Mouse (Mus musculus) inflammation-experienced regulatory T-cells, adult 6 months (primary cell): Measurements from ENCODE around the gene 1110051M20Rik. TPM values are rescaled to one million over a fixed set of nuclear protein-coding genes. Genes with fewer than 3 reads are reported as not detected.

ENCODE experiments used
- ATAC-seq: one replicate; pipeline ENCODE4 v1.8.0; 2017
- polyA plus RNA-seq, 3 experiments: library from polyadenylated mRNA; unstranded; fragments of 100-300 nt; shearing (Covaris generic); gene quantifications; one replicate each; pipeline ENCODE4 v1.2.1; 2017

Gene 1110051M20Rik
- polyA plus RNA-seq, 3 experiments from 2014 or later: 21.0 to 50.3 (median 48.7) TPM

DNA sequence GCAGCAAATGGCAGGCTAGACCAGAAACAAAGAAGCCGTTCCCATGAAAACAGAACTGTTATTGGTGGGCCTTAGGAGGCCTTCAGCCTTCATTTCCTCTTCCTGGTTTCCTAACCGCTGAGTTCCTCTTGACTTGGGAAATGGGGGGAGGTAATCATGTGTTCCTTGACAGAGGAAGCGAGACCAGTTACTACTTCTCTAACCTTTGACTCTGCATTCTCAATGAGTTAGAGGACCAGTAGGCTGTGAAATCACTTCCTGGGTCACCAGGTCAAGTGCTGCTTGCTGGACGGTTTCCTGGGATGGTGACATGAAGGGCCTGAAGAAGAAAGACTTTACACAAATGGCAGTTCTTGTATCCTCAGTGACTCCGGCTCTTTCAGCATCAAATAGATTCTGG lies 32.1 kb downstream of the 1110051M20Rik start:
- ATAC-seq: no peak

DNA sequence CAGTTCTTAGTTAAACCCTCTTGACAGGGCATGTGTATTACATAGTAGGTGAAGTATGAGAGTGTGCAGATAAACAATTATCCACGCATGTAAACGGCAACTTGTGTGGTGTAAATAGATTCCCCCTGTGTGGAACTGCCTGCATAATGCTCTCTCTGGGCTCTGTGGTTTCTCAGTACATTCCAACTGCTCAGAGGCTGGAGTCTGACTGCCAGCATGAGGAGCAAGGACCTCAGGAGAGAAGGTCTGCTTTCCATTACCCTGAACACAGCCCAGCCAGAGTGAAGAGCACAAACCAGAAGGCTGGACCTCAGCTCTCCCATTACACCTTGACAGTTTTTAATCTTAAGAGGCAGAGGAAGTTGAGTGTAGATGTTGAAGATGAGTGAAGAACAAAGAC lies 33.0 kb downstream of the 1110051M20Rik start:
- no peak for ATAC-seq

DNA sequence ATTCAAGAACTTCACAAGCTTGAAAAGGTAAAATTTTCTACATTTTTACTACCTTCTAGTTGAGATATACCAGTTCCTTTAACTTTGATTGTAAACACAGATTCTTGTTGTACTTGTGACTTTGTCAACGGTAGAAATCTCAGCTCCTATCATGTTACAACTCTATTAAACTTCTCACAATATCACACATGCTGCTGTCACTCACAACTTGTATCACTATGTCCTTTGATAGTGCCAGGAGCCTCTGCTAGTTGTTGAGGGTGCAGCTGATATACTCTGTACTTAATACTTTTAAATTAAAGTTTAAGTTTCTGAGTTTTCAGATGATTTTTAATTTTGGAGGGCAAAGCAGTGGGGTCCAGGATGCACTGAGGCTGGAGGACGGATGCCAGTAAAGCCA lies 36.5 kb downstream of the 1110051M20Rik start:
- no peak for ATAC-seq

DNA sequence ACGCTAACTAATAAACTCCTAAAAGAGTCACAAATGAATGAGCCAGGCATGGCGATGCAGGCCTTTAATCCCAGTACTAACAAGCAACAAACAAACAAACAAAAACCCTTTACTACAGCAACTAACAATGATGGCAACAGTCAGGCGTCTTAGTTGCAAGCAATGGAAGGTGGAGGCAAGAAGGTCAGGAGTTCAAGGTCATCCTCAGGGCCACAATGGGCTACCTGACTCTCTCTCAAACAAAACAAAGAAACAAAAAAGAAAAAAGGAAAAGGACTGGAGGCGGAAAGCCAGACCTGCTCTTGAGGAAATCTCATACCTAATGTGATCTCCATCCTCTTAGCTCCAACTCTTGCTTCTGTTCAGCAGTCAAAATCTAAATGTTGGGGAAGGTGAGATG lies 39.4 kb downstream of the 1110051M20Rik start:
- ATAC-seq: no peak

DNA sequence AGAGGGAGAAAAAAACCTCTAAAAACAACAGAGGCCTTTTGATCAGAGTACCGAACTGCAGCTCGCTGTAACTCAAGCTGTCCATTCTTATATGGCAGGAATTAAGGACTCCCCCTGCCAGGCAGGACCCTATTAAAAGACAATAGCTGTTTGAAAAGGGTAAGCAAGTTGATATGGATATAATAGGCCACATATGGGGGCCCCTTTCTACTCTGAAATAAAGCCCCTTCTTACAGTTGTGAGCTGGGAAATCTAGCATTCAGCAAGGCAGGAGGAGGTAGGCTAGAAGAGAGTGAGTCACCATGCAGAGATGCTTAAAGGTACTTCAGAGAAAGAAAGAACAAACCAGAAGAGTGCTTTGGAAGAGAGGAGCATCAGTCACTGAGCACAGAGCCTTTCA lies 44.8 kb downstream of the 1110051M20Rik start:
- ATAC-seq: no peak

DNA sequence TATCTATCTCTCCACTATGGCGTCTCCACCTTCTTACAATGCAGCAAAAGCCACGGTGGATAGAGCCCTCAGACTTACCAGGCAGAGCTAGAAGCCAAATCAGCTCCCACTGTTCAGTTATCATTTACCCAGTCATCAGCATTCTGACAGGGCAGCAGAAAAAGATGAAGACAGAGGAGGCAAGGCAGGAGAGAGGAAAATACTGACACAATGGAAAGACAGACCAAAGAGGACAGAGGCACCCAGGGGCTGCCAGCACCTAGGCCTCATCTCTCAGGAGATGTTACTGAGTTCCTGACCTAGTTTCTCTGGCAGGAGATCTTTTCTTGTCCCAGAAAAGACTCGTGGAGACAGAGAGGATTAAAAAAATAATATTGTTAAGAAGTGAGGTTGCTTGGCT lies 45.3 kb downstream of the 1110051M20Rik start:
- ATAC-seq: no peak

DNA sequence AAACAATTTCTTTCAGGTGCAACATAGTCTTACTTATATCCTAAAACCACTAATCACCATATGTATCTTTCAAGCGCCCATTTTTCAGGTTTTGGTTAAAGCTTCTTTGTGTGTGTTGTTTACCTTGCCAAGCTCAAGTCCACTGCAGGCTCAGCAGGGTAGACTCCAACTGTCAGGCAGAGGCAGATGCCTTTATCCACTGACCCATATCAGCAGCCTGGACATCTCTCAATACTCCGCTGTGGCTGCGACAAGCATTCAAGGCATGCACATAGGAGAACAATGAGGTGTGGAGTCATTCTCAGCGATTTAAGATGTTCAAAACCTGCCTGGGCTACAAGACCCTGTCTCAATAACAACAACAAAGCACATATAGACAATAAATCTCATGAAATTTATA lies 50.4 kb downstream of the 1110051M20Rik start:
- no peak for ATAC-seq

DNA sequence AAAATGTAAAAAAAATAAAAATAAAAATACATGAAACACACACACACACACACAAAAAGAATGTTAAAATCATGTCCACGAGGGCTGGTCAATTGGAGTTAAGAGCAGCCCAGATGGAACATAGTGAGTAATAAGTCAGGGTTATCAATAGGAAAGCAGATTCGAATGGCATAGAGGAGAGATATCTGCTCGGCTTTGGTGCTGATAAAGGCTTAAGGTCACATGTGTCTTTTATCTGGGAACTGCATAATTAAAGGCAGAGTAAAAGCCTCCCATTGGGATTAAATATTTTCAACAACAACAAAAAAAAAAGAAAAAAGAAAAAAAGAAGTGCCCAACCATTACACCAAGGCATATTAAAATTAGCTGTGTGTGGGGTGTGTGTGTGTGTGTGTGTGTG lies 55.8 kb downstream of the 1110051M20Rik start:
- no peak for ATAC-seq

DNA sequence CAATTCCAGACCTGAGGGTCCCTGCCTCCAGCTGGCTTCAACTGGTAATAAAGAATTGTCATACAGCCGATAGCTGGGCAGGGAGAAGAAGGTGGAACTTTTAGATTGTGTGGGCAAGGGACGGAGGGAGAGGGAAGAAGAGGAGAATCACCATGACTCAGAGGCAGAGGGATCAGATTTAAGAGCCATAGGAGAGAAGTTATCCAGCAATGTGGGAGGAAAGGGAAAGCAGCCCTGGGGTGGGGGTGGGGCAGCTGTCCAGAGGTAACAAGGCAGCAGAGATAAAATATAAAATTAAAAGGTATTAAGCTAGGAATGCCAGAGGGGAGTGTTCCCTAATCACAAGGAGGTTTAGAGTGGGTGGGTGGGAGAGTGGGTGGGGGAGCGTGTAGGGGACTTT lies 56.2 kb downstream of the 1110051M20Rik start:
- no peak for ATAC-seq

DNA sequence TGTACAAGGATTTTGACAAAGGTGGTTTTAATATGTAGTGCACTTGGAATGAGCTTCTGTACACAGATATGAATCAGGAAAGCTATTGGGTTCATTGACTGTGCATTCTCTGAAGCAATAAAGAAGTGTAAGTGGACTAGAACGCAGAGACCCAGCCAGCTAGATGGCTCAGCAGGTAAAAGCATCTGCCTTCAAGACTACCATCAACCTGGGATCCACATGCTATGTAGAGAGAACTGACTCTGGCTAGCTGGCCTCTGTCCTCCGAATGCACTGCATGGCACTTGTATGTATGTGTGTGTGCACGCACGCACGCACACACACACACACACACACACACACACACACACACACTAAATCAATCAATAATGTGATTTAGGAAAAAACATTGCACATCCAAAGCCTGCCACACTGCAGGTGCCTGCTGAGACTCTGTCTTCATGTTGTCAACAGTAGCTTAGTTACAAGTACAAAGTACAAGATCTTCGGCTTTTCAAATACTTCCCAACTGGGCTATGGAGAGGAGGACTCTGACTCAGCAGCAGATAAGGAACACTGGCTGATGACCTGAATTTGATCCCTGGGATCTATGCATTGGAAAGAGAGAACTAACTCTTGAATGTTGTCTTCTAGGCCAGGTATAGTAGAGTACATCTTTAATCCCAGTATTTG lies 57.1 kb downstream of the 1110051M20Rik start:
- no peak for ATAC-seq

DNA sequence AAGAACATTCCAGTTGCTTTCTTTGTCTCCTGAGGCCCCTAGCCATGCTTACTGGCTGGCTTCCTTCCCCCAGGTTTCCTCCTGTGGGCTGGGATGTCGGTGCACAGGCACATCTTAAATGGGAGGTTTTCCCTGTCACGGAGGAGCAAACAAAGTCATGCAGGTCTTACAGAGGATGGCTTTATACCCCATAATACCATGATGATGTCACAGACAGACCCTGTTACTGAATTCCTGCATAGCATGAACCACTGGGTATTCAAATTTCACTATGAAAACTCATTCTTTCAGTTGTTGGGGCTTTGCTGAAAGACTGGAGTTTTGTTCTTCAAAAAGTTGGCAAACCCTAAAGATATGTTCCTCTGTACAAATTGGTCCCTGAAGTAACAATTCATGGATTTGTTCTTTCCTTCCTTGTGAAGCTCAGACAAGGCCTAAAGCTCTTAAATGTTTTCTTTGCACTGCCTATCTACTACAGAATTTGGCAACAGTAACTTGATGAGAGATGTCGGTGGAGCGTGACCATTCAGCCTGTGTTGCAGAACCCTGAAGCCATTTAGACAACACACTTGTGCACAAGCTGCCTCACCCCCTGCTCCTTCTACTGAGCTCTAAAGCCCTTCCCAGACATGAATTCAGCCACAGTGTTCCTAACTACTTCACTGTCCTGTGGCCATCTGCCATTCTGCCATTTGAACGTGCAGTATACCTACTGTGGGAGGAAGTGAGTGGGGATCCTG lies 57.8 kb downstream of the 1110051M20Rik start:
- ATAC-seq: no peak

DNA sequence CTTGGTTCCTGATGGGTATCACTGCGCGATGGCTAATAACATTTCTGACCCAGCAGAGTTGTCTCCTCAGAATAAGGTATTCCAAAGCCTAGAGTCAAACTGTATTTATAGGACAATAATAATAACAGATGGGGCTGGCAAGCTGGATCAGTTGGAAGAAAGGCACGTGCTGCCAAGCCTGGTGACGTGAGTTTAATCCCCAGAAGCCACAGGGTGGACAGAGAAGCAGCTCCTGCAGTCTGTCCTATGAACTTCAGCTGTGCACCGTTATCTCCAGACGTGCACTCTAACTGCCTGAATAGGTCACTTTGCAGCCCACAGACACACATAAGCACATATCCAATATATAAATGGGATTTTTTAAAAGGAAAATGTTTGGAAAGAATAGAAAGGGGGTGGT lies 61.2 kb downstream of the 1110051M20Rik start:
- ATAC-seq: no peak

DNA sequence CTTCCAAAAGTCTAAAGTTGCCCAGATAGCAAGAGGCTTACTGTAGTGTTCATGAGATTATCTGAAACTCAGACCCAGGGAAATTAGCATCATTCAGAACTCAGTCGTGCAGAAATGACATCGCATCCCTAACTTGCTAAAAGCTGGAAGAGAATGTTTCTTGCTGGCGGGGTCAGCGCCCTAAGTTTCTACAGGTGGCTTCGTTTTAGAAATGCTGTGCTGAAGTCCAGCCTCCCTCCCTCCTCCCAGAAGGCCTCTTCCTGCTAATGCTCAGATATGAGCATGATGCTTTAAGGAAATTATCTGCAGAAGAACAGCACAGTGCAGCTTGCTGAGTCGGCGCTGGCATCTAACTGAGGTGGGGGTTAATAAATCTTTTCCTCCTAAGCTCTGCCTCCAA lies 67.5 kb downstream of the 1110051M20Rik start:
- ATAC-seq: no peak

DNA sequence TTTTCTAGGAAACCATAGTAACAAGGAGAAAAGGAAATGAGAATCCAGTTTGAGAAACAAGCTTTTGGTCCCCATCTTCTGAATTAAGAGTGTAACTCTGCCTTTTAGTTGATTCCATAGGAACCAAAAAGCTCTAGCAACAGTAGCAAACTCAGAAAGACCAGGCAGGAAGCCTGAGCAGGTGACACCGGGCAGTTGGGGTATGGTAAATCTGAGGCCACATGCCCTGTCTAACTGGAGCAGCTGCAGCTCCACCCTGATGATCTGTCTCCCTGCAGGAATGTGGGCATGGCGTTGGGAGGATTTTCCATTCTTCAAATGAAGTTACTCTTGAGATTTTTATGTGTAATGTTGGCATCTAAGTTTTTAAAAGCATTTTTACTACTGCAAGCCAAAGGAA lies 74.2 kb downstream of the 1110051M20Rik start:
- ATAC-seq: no peak

DNA sequence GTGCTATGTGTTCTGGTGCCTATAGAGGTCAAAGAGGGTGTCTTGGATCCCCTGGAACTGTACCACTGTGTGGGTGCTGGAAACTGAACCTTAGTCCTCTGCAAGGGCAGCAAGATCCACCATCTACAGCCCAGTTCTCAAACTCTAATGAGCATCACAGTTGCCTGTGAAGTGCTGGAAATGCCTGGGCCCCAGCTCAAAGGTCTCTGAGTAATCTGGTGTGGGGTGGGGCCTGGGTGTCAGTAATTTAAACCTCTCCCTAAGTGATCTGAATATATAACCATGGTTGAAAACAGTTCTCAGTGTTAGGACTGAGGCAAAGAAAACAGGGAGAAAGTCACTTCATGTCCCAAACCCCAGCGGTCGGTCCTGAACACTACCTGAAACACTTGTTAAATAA lies 81.2 kb downstream of the 1110051M20Rik start:
- no peak for ATAC-seq

DNA sequence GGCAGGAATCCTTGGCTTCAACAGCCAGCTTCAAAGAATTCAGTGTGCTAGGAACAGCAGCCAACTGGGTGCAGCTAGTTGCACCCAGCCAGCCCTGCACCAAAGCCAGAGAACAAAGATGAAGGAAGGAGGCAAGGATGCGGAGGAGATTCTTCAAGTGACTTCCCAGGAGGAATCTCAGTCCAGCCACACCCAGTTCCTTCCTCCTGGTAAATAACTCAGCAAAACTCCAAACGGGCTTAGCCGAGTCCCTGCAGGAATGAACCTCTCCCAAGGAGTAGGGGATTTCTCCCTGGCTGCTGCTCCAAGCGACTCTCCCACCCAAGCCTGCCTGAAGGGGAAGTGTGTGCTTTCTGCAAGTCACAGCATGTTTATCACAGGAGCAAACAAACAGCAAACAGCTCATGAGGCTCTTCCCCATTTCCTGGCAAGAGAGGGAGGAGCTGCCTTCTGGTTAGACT lies 83.4 kb downstream of the 1110051M20Rik start:
- no peak for ATAC-seq

DNA sequence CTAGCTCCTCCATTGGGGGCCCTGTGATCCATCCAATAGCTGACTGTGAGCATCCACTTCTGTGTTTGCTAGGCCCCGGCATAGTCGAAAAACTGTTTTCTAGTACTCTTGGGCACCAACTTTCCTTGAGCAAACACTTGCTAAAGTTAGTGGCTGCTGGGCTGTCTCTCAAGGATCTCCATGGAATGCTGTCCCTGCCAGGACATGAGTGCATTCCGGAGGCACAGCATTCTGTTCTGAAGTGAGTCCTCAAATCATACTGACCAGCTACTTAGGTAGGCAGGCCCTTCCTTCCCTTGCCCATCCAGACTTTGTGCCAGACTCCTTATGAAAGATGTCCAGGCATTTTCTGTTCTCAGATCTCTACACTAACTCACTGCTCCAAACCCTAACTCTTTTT lies 88.7 kb downstream of the 1110051M20Rik start:
- ATAC-seq: no peak

DNA sequence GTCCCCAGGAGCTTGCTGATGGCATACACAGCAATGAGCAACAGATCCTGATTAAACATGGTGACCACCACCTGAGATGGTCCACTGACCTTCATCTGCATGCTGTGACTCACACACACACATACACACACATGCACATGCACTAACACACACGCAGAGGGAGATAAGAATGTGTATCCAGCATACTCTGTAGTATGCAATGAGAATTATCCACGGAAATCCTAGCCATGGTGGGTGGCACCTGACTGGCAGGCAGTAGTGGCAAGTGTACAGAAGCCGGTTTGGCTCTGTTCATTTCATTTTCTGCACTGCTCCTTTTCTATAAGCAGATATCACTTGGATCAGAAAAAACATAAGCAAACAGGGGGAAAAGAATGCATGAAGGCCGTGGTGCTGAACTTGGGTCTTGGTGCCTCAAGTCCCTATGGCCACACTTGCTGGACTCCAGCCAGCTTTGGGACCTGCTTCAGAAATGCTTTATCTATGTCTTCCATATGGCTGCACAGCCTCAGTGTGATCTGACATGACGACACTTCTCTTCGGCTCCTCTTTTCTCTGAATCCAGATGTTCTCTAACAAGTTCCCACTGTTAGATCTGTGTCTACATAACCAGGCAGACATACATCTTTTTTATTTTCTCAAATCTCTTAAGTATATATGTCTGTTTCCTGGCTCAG lies 89.6 kb downstream of the 1110051M20Rik start:
- ATAC-seq: no peak

DNA sequence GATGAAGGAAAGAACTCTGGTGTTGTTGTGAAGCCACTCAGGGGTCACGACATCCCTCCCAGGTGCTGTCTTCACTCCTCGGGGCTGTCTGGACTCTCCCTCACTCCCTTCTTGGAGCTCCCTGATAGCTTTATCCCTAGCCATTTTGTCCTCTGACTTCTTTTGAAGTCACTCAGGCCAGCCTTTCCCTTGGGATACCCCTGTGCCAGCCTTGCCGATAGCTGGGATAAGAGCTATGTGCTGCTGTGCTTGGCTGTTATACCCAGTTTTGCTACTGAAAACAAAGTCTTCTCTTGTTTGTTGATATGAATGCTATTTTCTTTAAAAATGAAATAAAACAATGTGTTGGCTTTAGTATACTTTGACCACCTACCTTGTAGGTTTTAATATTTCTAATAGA lies 90.7 kb downstream of the 1110051M20Rik start:
- no peak for ATAC-seq

DNA sequence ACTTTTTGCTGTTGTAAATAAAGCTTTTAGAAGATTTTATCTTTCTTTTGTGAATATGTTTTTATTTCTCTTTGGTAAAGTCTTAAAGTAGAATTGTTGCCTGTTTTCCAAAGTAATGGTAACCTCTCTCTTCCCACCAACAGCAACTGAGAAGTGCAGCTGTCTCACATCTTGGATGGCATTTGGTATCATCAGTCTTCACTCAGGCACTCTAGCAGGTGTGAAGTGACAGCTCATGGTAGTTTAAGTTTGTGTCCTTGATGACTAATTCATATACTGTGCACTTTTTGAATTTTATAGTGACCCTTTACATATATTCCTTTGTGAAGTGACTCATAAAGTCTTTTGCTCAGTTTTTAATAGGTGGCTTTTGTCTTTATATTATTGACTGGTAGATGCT lies 92.7 kb downstream of the 1110051M20Rik start:
- no peak for ATAC-seq

DNA sequence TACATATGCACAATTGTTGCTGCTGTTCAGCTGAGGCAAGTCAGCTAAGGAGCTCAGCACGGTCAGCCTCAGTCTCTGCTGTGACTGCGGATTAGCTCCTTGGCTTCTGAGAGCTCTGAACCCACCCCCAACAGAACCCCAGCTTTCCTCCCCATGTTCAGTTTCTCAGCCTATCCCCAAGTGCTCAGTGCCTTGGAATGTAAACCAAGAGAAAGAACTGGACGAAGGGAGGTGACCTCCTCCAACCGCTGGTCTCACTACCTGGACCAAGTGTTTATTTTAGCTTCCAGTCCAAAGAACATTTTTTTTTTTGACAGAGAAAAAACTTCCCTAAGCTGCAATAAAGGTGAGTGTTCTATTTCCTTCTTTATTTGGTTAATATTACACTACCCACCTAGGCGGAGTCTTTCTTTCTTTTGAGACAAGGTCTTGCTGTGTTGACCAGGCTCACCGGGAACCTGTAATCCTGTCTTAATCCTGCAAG lies 94.5 kb downstream of the 1110051M20Rik start:
- ATAC-seq: no peak

DNA sequence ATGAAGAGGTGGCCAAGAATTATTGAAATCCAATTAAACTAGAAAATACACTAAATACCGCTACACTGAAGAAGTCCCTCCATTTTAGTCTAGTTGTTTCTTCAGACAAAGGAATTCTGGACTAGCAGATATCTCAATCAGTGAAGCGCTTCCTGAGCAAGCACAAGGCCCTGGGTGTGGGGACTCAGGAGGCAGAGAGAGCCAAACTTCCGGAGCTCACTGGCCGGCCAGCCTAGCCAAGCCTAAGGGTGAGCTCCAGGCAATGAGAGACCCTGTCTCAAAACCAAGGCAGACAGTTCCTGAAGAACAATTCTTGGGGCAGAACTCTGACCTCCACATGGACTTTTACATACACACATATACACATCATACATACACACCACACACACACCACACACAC lies 95.6 kb downstream of the 1110051M20Rik start:
- ATAC-seq: no peak

DNA sequence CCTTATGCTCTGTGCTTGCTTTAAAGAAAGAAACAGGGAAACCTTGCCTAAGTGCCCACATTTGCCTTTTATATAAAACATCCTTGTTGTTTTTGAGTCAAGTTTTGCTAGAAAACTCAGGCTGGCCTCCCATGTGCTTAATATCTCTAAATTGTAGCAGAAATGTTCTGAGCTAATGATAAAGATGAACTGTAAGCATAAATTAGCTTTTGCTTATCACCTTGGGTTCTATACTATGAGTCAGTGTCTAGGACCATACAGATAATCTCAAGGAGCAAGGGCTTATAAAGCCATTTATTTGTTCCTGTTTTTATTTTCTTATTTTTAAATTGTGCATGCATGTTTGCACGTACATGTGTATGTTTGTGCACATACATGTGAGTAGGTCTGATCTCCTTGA lies 98.9 kb downstream of the 1110051M20Rik start:
- ATAC-seq: no peak

DNA sequence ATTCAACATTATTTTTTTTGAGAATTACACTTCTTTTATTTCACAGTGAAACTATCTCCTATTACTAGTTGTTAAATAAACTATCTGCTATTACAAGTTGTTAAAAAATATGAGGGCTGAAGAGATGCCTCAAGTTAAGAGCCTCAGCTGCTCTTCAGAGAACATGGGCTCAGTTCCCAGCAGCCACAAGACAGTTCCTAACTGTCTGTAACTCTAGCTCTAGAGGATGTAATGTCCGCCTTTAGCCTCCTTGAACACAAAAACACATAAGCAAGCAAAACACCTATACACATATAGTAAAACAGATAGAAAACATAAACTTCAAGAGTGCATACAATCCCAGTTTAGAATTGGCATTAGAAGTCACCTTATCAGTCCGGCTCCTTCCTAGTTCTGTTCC lies 104.9 kb downstream of the 1110051M20Rik start:
- ATAC-seq: no peak
